Mouse (Mus musculus) small intestine, adult 2 months (tissue): Measurements from ENCODE around the gene Neurod2. TPM values are rescaled to one million over a fixed set of nuclear protein-coding genes. Genes with fewer than 3 reads are reported as not detected.

Source experiments
- H3K27ac ChIP-seq: fragments of 200-500 bp; 2 replicates; pipeline ENCODE4 v1.5.1; 2012; ENCODE audit warnings: low read depth, low read length, control low read depth, inconsistent platforms; ENCODE audit not compliant: insufficient read depth
- H3K27me3 ChIP-seq: fragments of 200-500 bp; 2 replicates; pipeline ENCODE4 v1.6.1; 2012; ENCODE audit warnings: mild to moderate bottlenecking, moderate library complexity, low read length, inconsistent platforms; ENCODE audit not compliant: control insufficient read depth, insufficient read depth
- H3K36me3 ChIP-seq: fragments of 200-500 bp; 2 replicates; pipeline ENCODE4 v1.6.1; 2012; ENCODE audit warnings: mild to moderate bottlenecking, low read length, control low read depth, inconsistent platforms; ENCODE audit not compliant: control insufficient read depth, insufficient read depth
- H3K4me1 ChIP-seq: fragments of 200-500 bp; 2 replicates; pipeline ENCODE4 v1.6.1; 2012; ENCODE audit warnings: low read length, inconsistent platforms, mixed read lengths; ENCODE audit not compliant: control insufficient read depth, insufficient read depth, insufficient read length
- H3K4me3 ChIP-seq: fragments of 200-500 bp; 2 replicates; pipeline ENCODE4 v1.5.1; 2012; ENCODE audit warnings: low read depth, mild to moderate bottlenecking, control low read depth, inconsistent platforms, low read length, moderate library complexity
- CTCF ChIP-seq: fragments of 200-500 bp; IDR thresholded peaks from 2 replicates; pipeline ENCODE4 v1.5.1; 2012; ENCODE audit warnings: low read depth, mild to moderate bottlenecking, control low read depth, inconsistent platforms, low read length, moderate library complexity, mixed read lengths; ENCODE audit not compliant: insufficient replicate concordance, insufficient read length; ENCODE audit errors: extremely low read depth
- POLR2A ChIP-seq: fragments of 200-500 bp; IDR thresholded peaks from 2 replicates; pipeline ENCODE4 v1.6.1; 2012; ENCODE audit warnings: low read depth, mild to moderate bottlenecking, control low read depth, inconsistent platforms, low read length, moderate library complexity
- WGBS: fragments of 180-500 bp; shearing (Covaris S2); methylation state at CpG from one replicate; pipeline ENCODE4 v1.1.7; 2018; 5-methylcytosine and 5-hydroxymethylcytosine counted together
- polyA plus RNA-seq: library from polyadenylated mRNA; depleted of rRNA; stranded (reverse); fragments of >200 nt; gene quantifications from 2 replicates; pipeline ENCODE4 v1.2.3, GENCODE M21; 2012

Neurod2 gene
- polyA plus RNA-seq, 1 experiment, result 0.13 TPM

DNA sequence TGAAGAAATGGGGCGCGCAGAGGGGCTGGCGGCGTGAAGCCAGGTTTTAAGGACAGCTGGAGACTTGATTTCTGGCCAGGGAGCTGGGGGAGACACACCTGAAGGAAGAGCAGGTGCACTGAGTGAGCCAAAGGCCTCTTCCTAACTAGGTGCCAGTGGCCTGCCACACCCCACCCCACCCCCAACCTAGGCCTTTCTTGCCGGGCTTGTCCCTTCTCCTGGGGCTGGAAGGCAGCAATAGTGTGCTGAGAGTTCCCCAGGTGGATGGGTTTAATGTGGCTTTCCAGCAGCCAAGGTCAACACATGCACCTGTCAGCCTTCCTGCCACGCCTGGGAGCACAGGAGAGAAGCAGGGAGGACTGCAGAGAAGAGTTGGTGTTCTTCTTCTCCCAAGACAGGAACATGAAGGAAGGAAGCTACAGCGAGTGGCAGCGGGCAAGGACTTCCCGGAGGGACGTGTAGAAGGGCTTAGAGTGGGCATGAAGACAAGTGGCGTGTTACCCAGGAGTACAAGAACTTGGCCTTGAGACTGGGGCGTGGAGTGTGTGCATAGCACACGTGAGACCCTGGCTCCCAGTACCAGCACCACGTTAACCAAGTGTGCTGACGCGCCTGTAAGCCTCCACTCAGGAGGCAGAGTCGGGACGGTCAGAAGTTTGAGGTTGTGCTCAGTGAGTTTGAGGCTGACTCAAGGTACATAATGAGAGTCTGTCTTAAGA lies 23.0 kb upstream of the Neurod2 start:
- Histone ChIP-seq H3K27ac (peak overlapping the region; percentile 99), H3K4me1 (peaks cover 46% of the 10 kb centered on the region), H3K36me3 (peaks cover 33% of the 10 kb centered on the region), H3K4me3 (peak overlapping the region; percentile 28), H3K27me3 (no peaks in the 10 kb centered on the region; the same call in 1 of the 2 replicates)
- WGBS, result 25% methylated on average over 18 of the region's 18 CpGs
- TF ChIP-seq CTCF, result no peak
- TF ChIP-seq POLR2A, result no peak

DNA sequence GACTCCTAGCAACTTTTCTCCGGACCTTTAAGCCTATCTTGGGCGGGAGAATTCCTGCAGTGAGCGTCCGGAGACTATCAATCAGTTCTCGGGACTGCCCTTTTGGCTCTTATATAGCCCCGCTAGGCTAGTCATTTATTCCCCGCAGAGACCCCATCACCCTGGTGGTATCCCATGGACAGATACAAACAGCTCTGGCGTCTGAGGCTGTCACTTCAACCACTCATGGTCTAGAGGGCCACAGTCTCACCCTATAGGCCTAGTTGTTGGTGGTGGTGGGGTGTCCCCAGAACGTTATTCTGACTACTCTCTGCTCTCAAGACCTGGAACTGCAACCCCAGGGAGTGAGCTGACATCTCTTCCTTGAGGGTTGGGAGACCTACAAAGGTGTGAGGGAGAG lies 19.9 kb upstream of the Neurod2 start:
- no peak for TF ChIP-seq POLR2A
- TF ChIP-seq CTCF, result no peak
- Histone ChIP-seq H3K4me3 (peak overlapping the region; percentile 86), H3K36me3 (peaks cover 18% of the 10 kb centered on the region), H3K27ac (peak overlapping the region; percentile 99), H3K27me3 (no peaks in the 10 kb centered on the region; the same call in 1 of the 2 replicates), H3K4me1 (peaks cover 31% of the 10 kb centered on the region)
- WGBS, result 9% methylated on average over 9 of the region's 9 CpGs

GRCm38 (mm10) chr11:98348083-98348961 lies 18.9 kb upstream of the Neurod2 start, which contains the start of gene Ppp1r1b:
Gene Ppp1r1b (plus strand): TSS chr11:98348404.
- Histone ChIP-seq H3K36me3 (peaks cover 16% of the 10 kb centered on the region), H3K27me3 (no peaks in the 10 kb centered on the region; the same call in 1 of the 2 replicates), H3K27ac (peak within 1 kb of the TSS; percentile 99), H3K4me1 (peaks cover 27% of the 10 kb centered on the region), H3K4me3 (peak within 1 kb of the TSS; percentile 86)
- under 1% methylated on average over 54 of the region's 55 CpGs for WGBS
- no peak for TF ChIP-seq CTCF
- TF ChIP-seq POLR2A, result peak; percentile 67; the same call in 1 of the 2 replicates

DNA sequence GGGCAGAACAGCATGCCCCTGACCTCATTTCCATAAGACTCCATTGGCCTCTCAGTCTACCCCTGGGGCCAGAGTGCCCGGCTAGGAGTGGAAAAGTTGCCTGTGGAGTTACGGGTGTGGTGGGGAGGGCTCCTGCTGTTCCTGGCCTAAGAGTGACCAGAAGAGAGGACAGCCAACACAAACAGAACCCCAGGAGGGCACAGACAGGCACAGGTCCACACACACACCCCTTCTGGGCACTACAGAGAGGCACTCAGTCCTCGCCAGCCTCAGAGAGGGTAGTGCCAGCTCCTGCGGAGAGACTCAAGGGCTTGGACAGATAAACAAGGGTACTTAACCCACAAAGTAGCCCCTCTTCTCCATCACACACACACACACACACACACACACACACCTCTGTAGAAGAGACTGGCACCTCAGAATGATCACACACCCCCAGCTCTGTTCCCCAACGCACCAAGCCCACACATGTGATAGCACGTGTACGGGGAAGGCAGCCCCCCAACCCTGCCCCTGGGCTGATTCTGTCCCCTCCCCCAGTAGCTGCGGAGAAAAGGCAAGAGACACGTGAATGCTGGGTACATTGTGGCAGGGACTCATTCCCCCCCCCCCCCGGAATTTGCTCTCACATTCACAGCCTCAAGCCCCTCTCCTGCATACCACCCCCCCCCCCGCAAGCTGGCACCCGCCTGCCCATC lies 18.1 kb upstream of the Neurod2 start:
- TF ChIP-seq CTCF (no peak), POLR2A (no peak)
- Histone ChIP-seq H3K4me3 (peak overlapping the region; percentile 86), H3K27me3 (no peaks in the 10 kb centered on the region; the same call in 1 of the 2 replicates), H3K4me1 (peaks cover 22% of the 10 kb centered on the region), H3K27ac (no peak overlapping the region), H3K36me3 (peaks cover 10% of the 10 kb centered on the region)
- 13% methylated on average over 10 of the region's 12 CpGs for WGBS

DNA sequence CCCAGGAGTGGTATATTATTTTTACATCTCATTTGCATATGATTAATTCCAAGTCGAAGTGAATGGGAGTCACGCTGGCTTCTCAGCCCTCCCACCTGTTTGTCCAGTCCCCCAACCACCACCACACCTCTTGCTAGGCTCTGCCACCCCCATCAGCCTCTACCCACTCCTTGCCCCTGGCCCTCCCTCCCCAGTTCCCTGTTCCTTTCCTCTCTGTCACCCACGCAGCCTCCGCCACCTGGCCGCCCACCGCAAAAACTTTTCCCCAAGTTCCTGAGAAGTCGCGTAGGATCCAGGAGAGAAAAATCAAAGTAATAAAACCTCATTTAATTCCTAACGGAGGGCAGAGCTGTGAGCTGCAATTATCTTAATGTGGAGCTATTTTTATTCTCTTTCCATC lies 16.7 kb upstream of the Neurod2 start:
- Histone ChIP-seq H3K4me1 (peaks cover 15% of the 10 kb centered on the region), H3K27me3 (no peaks in the 10 kb centered on the region; the same call in 1 of the 2 replicates), H3K27ac (no peak overlapping the region), H3K4me3 (peak overlapping the region; percentile 24; the same call in 1 of the 2 replicates), H3K36me3 (peaks cover 7% of the 10 kb centered on the region)
- WGBS, result 17% methylated on average over 9 of the region's 9 CpGs
- TF ChIP-seq CTCF (no peak), POLR2A (no peak)

GRCm38 (mm10) chr11:98345253-98345652 lies 15.8 kb upstream of the Neurod2 start:
- under 1% methylated on average over 14 of the region's 14 CpGs for WGBS
- Histone ChIP-seq H3K27ac (no peak overlapping the region), H3K4me3 (peak overlapping the region; percentile 43), H3K27me3 (no peaks in the 10 kb centered on the region; the same call in 1 of the 2 replicates), H3K4me1 (peaks cover 15% of the 10 kb centered on the region), H3K36me3 (no peaks in the 10 kb centered on the region)
- no peak for TF ChIP-seq POLR2A
- peak; percentile 82 for TF ChIP-seq CTCF
